Mouse (Mus musculus) left cerebral cortex, postnatal 36 days (tissue): Measurements from ENCODE around the gene Gm20911. TPM values are rescaled to one million over a fixed set of nuclear protein-coding genes. Genes with fewer than 3 reads are reported as not detected.
"Not testable (repeated sequence)": the region's sequence is repeated elsewhere in the genome, so short reads cannot be mapped to it uniquely, and the experiment has no call there.

Experiments used
- DNase-seq, 2 experiments: peaks; one replicate each; pipeline ENCODE4 v3.0.0; 2021 to 2022; ENCODE audit warnings: low spot score in 2 of 2, mixed read lengths in 1 of 2
- intact Hi-C: fragments of 180-260 bp; cut with DNase I; formaldehyde crosslinking; loops from one replicate; pipeline ENCODE4 v1.15.1; 2025
- total RNA-seq, 2 experiments: library from RNA; stranded (reverse); gene quantifications; 2 replicates each; pipeline ENCODE4 v1.2.3; 2021

Gm20911 gene
- total RNA-seq = not detected

DNA sequence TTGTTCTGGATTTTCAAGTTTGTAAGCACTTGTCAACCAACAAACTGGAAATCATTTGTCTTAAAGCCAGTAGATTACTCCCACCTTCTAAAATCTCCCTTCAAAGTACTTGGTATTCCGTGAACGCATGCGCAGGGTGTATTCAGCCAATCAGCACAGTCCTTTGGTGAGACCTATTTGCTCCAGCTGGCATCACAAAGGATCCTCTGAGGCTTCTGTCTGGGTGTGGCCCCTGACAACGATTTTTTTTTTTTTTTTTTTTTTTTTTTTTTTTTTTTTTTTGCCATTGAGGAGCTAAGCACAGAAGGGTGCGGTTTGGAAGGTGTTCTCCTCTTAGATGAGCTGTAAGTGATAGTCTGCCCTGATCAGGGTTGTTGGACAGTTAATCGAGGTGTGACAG, at the start of gene Gm20911:
Gene Gm20911, plus strand, starts transcription at position 301 of the 400 bp plus-strand sequence.
- DNase-seq, intact Hi-C loops: not testable (repeated sequence)
